Mouse (Mus musculus) intestine, postnatal 0 days (tissue): ENCODE measurements around the gene Mroh7. TPM values are rescaled to one million over a fixed set of nuclear protein-coding genes. Genes with fewer than 3 reads are reported as not detected.

Experiments
- ATAC-seq: fragments of 200-750 bp; cut with Nextera tagmentation; 2 replicates; pipeline ENCODE4 v1.8.0; 2017; ENCODE audit warnings: mild to moderate bottlenecking, moderate TSS enrichment, moderate library complexity
- H3K27ac ChIP-seq: fragments of 300-500 bp; sonication (generic); 2 replicates; pipeline ENCODE4 v1.5.1; 2014; ENCODE audit warnings: mild to moderate bottlenecking, low read depth, low read length, moderate library complexity
- H3K27me3 ChIP-seq: fragments of 300-500 bp; sonication (generic); replicated peaks from 2 replicates; pipeline ENCODE4 v1.6.1; 2014; ENCODE audit warnings: low read length, mixed read lengths; ENCODE audit not compliant: control insufficient read depth, insufficient read depth
- H3K36me3 ChIP-seq: fragments of 300-500 bp; sonication (generic); 2 replicates; pipeline ENCODE4 v1.6.1; 2014; ENCODE audit warnings: mild to moderate bottlenecking, moderate library complexity; ENCODE audit not compliant: control insufficient read depth, insufficient read depth
- H3K4me1 ChIP-seq: fragments of 300-500 bp; sonication (generic); replicated peaks from 2 replicates; pipeline ENCODE4 v1.6.1; 2014; ENCODE audit warnings: antibody characterized with exemption, low read length, mixed read lengths; ENCODE audit not compliant: control insufficient read depth, insufficient read depth
- H3K4me2 ChIP-seq: fragments of 300-500 bp; sonication (generic); replicated peaks from 2 replicates; pipeline ENCODE4 v1.6.1; 2014; ENCODE audit warnings: low read depth, mild to moderate bottlenecking, moderate library complexity
- H3K4me3 ChIP-seq: fragments of 300-500 bp; sonication (generic); 2 replicates; pipeline ENCODE4 v1.5.1; 2014; ENCODE audit warnings: low read depth, low read length
- H3K9ac ChIP-seq: fragments of 300-500 bp; sonication (generic); 2 replicates; pipeline ENCODE4 v1.6.1; 2014; ENCODE audit warnings: mild to moderate bottlenecking, low read depth, low read length
- H3K9me3 ChIP-seq: fragments of 300-500 bp; sonication (generic); 2 replicates; pipeline ENCODE4 v1.6.1; 2016; ENCODE audit warnings: mixed run types; ENCODE audit not compliant: control insufficient read depth
- CTCF ChIP-seq: sonication (generic); IDR thresholded peaks from 2 replicates; pipeline ENCODE4 v1.5.1; 2016; ENCODE audit warnings: low read depth, mild to moderate bottlenecking, control low read depth, antibody characterized with exemption, moderate library complexity
- WGBS: fragments of 180-500 bp; shearing (Covaris S2); extraction: QIAGEN DNeasy Blood & Tissue Kit; methylation state at CpG from one replicate; pipeline ENCODE4 v1.1.7; 2014; 5-methylcytosine and 5-hydroxymethylcytosine counted together
- polyA plus RNA-seq: library from polyadenylated mRNA; unstranded; fragments of >200 nt; fragmentation: Nextera tagmentation; extraction: Ambion mirVana; gene quantifications from 2 replicates; pipeline ENCODE4 v1.2.1, GENCODE M21; 2015

Mroh7 gene
- polyA plus RNA-seq, 1 experiment from 2014 or later = 0.33 TPM

DNA sequence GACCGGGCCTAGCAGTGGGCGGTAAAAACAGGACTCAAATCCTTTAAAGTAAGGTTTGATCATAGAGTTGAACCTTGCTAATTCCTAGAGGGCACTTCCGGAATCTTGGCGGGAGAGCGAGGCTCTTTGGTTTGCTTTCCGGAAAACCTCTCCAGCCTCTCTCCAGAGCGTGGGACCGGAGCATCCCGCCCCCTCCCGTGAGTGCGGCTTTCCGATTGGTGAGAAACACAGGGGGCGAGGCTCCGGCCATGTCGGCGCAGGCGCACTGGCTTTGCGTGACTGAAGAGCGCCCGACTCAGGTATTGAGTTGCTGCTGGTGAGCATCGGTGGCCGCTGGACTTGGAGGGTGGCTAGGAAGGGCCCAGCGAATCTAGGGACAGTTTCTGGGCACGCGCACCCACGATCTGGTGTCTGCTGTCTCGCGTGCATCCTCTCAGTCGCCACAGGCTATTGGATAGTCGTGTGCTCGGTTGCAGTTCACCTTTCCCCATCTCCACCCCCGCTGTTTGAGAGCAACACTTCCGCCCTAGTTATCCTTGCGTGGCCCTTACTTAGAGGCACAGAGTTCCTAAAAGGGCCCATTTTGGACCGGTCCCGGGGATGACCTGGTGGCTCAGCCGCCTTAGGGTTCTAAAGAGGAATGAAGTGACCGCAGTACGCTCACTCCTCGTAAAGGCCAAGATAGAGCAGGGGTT, 79.7 kb downstream of the Mroh7 start, which contains the start of gene Pars2:
Gene Pars2 (plus strand): TSS at position 237 of the 695 bp plus-strand sequence.
- Histone ChIP-seq H3K27ac (no peak within 1 kb of the TSS), H3K4me1 (no peaks in the 10 kb centered on the region), H3K27me3 (no peaks in the 10 kb centered on the region), H3K9me3 (no peaks in the 10 kb centered on the region), H3K9ac (peak within 1 kb of the TSS; percentile 66), H3K36me3 (peaks cover 23% of the 10 kb centered on the region), H3K4me3 (peak within 1 kb of the TSS; percentile 68), H3K4me2 (peak within 1 kb of the TSS; percentile 87)
- WGBS = 1% methylated on average over 40 of the region's 40 CpGs
- no peak for TF ChIP-seq CTCF
- ATAC-seq = peak; percentile 97

DNA sequence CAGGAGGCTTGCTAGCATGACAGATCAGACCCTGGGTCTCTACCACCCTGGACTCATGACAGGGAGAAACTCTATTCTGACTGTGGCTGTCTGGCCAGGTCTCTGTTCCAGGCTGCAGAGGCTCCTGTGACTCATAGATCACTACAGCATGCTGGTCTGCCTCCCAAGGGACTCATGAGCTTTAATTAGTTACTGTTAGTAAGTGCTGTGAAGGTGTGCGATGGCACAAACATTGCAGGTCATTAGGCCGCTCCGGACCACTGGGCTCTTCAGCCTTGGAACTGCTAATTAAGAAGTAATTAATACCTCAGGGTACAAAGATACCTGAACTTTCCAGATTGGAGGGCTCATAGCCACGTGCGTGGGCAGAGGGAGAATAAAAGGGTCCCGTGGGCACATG, 83.6 kb downstream of the Mroh7 start:
- no peak overlapping the region for H3K4me3 ChIP-seq
- H3K9ac ChIP-seq = no peak overlapping the region
- H3K9me3 ChIP-seq = no peaks in the 10 kb centered on the region
- no peaks in the 10 kb centered on the region for H3K4me1 ChIP-seq
- no peak for TF ChIP-seq CTCF
- H3K4me2 ChIP-seq = no peak overlapping the region
- WGBS = 89% methylated on average over 6 of the region's 6 CpGs
- no peak overlapping the region for H3K27ac ChIP-seq
- H3K36me3 ChIP-seq = no peaks in the 10 kb centered on the region
- H3K27me3 ChIP-seq = no peaks in the 10 kb centered on the region
- ATAC-seq = no peak

DNA sequence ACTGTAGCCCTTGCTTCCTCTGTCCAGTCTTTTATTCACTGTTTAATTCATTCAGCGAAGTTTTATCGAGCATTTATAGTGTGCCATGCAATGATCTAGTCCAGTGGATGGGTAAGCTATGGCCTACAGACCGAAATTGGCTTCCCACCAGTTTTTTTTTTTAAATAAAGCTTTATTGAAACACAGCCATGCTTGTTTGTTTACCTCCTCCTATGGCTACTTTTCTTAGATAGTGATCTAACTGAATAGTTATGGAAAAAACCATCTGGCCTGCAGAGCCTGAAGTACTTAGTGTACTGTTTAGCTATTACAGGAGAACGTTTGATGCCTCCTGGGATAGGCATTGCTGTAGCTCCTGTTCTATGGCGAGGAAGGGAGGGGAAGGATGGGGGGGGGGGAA, 84.9 kb downstream of the Mroh7 start:
- Histone ChIP-seq H3K27ac (no peak overlapping the region), H3K9ac (no peak overlapping the region), H3K9me3 (no peaks in the 10 kb centered on the region), H3K27me3 (no peaks in the 10 kb centered on the region), H3K4me1 (no peaks in the 10 kb centered on the region), H3K4me2 (no peak overlapping the region), H3K4me3 (no peak overlapping the region), H3K36me3 (peaks cover under 1% of the 10 kb centered on the region; the same call in 1 of the 2 replicates)
- WGBS = 80% methylated on average over 5 of the region's 5 CpGs
- no peak for ATAC-seq
- no peak for TF ChIP-seq CTCF

DNA sequence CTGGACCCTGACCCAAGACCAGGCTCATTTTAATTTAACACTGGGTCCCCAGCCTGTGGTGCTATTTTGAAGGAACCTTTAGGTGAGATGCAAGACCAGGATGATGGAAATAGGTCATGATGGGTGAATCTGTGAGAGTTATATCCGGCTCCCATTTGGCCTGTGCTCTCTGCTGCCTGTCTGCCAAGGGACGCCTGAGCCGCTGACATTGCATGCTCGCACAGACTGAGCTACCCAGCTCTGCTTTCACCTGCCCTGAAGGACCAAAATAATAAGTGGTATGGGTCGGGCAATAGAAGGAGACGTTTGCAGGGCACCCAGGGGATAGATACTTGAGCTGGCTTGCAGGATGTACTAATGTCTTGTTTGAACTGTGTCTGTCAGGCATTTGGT, 86.5 kb downstream of the Mroh7 start:
- no peak overlapping the region for H3K4me2 ChIP-seq
- no peak for ATAC-seq
- H3K27ac ChIP-seq = no peak overlapping the region

DNA sequence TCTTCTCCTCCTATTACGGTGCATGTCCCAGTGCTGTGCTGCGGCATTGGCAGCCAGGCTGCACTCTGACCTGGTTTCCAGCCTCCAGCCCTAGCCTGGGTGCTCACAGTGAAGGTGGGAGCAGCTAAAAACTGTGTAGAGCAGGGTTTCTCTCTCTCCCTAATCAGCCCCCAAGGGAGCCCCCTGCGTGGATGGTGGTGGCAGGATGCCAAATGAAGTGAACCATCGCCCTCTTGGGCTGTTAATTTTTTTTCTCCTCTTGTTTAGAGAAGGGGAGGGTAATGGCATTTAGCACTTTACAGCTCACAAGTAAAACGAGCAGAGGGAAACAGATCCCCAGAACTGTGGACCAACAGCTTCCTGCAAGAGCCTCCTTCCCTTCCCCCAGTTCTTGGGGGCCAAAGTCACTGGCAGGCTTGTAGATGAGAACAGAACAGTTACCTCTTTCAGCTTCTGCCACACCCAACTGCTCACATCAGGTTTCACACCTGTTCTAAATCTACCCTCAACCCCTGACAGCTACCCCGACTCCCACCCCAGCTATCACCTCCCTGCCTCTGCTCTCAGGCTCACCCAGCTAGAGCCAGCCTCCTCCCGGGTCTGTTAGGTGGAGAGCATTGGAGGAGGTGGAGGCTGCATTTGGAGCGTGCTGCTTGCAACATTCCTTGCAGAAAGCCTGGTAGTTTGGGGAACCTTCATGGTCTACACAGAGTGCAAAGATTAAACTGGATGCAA, 87.1 kb downstream of the Mroh7 start:
- Histone ChIP-seq H3K9ac (no peak overlapping the region), H3K4me2 (peak overlapping the region; percentile 37), H3K4me3 (no peak overlapping the region), H3K9me3 (no peaks in the 10 kb centered on the region), H3K27me3 (no peaks in the 10 kb centered on the region), H3K27ac (no peak overlapping the region), H3K36me3 (peaks cover 18% of the 10 kb centered on the region; the same call in 1 of the 2 replicates), H3K4me1 (no peaks in the 10 kb centered on the region)
- 5% methylated on average over 8 of the region's 8 CpGs for WGBS
- ATAC-seq = peak; percentile 55; the same call in 1 of the 2 replicates
- TF ChIP-seq CTCF = no peak

More for the DNA sequence above, 86.5 kb downstream of the Mroh7 start:
- Histone ChIP-seq H3K9me3 (no peaks in the 10 kb centered on the region), H3K36me3 (peaks cover 13% of the 10 kb centered on the region; the same call in 1 of the 2 replicates), H3K4me1 (no peaks in the 10 kb centered on the region), H3K9ac (no peak overlapping the region), H3K27me3 (no peaks in the 10 kb centered on the region), H3K4me3 (no peak overlapping the region)
- 52% methylated on average over 6 of the region's 6 CpGs for WGBS
- no peak for TF ChIP-seq CTCF

DNA sequence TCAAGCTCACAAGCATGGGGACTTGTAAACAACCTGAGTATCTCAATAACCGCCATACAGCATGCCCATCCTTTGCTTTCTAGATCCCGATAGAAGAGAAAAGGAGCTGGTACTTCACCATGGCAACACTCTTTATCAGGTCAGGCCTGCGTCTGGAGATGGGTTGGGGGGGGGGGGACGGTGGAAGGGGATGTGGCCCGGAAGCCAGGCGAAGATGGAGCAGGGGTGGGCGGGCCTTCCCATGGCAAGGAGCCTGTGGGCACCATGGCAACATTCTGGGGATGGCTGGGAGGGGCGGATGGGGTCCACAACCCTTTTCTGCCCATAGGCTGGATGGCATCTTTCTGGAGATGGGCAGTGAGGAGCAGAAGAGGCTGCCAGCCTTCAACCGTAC, 96.6 kb downstream of the Mroh7 start:
- no peak for TF ChIP-seq CTCF
- no peaks in the 10 kb centered on the region for H3K27me3 ChIP-seq
- no peak for ATAC-seq
- H3K36me3 ChIP-seq = peaks cover 20% of the 10 kb centered on the region; the same call in 1 of the 2 replicates
- no peak overlapping the region for H3K9ac ChIP-seq
- no peak overlapping the region for H3K4me3 ChIP-seq
- H3K4me1 ChIP-seq = peaks cover 6% of the 10 kb centered on the region
- 48% methylated on average over 9 of the region's 9 CpGs for WGBS
- H3K9me3 ChIP-seq = no peaks in the 10 kb centered on the region
- no peak overlapping the region for H3K4me2 ChIP-seq
- no peak overlapping the region for H3K27ac ChIP-seq
